Mouse (Mus musculus): Measurements from ENCODE around the gene Tcf7l1. TPM values are rescaled to one million over a fixed set of nuclear protein-coding genes. Genes with fewer than 3 reads are reported as not detected.

Tcf7l1 gene
- polyA plus RNA-seq, 1 experiment from 2014 or later: 42.3 TPM

DNA sequence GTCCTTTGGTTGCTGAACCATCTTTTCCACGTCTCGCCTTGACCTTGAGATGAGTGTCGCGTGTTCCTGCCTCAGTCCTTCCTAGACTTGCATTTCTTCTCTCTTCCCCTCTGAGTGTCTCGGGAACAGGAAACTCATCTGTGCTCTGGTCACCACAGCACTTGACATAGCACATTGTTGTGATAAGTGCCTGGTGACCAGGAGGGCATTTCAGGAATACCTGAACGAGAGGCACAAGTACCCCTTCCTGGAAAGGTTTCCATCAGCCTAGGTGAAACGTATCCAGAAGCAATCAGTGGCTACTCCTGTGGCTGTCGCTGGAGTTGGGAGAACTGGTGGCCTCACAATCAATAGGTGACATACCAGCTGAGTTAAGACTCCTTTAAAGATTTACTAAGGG is 124.8 kb downstream of the Tcf7l1 start:
- H3K36me3 ChIP-seq (ENCODE audit: control insufficient read depth, insufficient read depth, low read length): no peaks in the 10 kb centered on the region

GRCm38 (mm10) chr6:72663000-72663399 is 126.1 kb downstream of the Tcf7l1 start:
- H3K27me3 ChIP-seq (replicated peaks; ENCODE audit: control insufficient read depth, insufficient read depth, low read length): no peaks in the 10 kb centered on the region
- H3K36me3 ChIP-seq (ENCODE audit: control insufficient read depth, insufficient read depth, low read length): no peaks in the 10 kb centered on the region
- no peak for DNase-seq (ENCODE audit: low spot score)
- H3K9ac ChIP-seq (ENCODE audit: low read depth, low read length): no peak overlapping the region; the same call in 1 of the 2 replicates
- WGBS: 8% methylated on average over 1 of the region's 1 CpGs
- H3K4me2 ChIP-seq (ENCODE audit: low read depth, low read length): no peak overlapping the region
- H3K27ac ChIP-seq (replicated peaks; ENCODE audit: low read depth, low read length): peak overlapping the region; percentile 63
- H3K4me1 ChIP-seq (ENCODE audit: control insufficient read depth, insufficient read depth, low read length): peaks cover 33% of the 10 kb centered on the region
- no peak for ATAC-seq (ENCODE audit: low read depth)
- H3K9me3 ChIP-seq (ENCODE audit: control insufficient read depth, low read length): no peaks in the 10 kb centered on the region
- H3K4me3 ChIP-seq (ENCODE audit: low read depth, low read length): no peak overlapping the region

More for the DNA sequence above, 124.8 kb downstream of the Tcf7l1 start:
- 60% methylated on average over 8 of the region's 8 CpGs for WGBS
- Histone ChIP-seq H3K4me3 (ENCODE audit: low read depth, low read length) (no peak overlapping the region), H3K9me3 (ENCODE audit: control insufficient read depth, low read length) (no peaks in the 10 kb centered on the region), H3K4me1 (ENCODE audit: control insufficient read depth, insufficient read depth, low read length) (peaks cover 38% of the 10 kb centered on the region), H3K9ac (ENCODE audit: low read depth, low read length) (no peak overlapping the region), H3K27me3 (replicated peaks; ENCODE audit: control insufficient read depth, insufficient read depth, low read length) (no peaks in the 10 kb centered on the region), H3K4me2 (ENCODE audit: low read depth, low read length) (no peak overlapping the region), H3K27ac (replicated peaks; ENCODE audit: low read depth, low read length) (no peak overlapping the region)
- ATAC-seq (ENCODE audit: low read depth) (no peak), DNase-seq (ENCODE audit: low spot score) (no peak)

- peaks cover 44% of the 10 kb centered on the region for H3K4me1 ChIP-seq (ENCODE audit: control insufficient read depth, insufficient read depth, low read length)
- no peak overlapping the region for H3K4me3 ChIP-seq (ENCODE audit: low read depth, low read length)
- no peaks in the 10 kb centered on the region for H3K27me3 ChIP-seq (replicated peaks; ENCODE audit: control insufficient read depth, insufficient read depth, low read length)
- H3K4me2 ChIP-seq (ENCODE audit: low read depth, low read length): no peak overlapping the region
- no peak overlapping the region for H3K9ac ChIP-seq (ENCODE audit: low read depth, low read length)
- DNase-seq (ENCODE audit: low spot score) (no peak), ATAC-seq (ENCODE audit: low read depth) (no peak)
- H3K9me3 ChIP-seq (ENCODE audit: control insufficient read depth, low read length): no peaks in the 10 kb centered on the region
- WGBS: 64% methylated on average over 6 of the region's 6 CpGs
- H3K27ac ChIP-seq (replicated peaks; ENCODE audit: low read depth, low read length): peak overlapping the region; percentile 35; the same call in 1 of the 2 replicates
- H3K36me3 ChIP-seq (ENCODE audit: control insufficient read depth, insufficient read depth, low read length): no peaks in the 10 kb centered on the region
These were observed 128.7 kb downstream of the Tcf7l1 start for GRCm38 (mm10) chr6:72660391-72660720.

- ATAC-seq (ENCODE audit: low read depth): 0 out of 2 replicates have a peak, but pooled peaks have one; percentile 10
- Histone ChIP-seq H3K36me3 (ENCODE audit: control insufficient read depth, insufficient read depth, low read length) (no peaks in the 10 kb centered on the region), H3K27ac (replicated peaks; ENCODE audit: low read depth, low read length) (peak overlapping the region; percentile 35), H3K4me1 (ENCODE audit: control insufficient read depth, insufficient read depth, low read length) (peaks cover 48% of the 10 kb centered on the region), H3K27me3 (replicated peaks; ENCODE audit: control insufficient read depth, insufficient read depth, low read length) (no peaks in the 10 kb centered on the region), H3K9me3 (ENCODE audit: control insufficient read depth, low read length) (no peaks in the 10 kb centered on the region), H3K9ac (ENCODE audit: low read depth, low read length) (no peak overlapping the region), H3K4me2 (ENCODE audit: low read depth, low read length) (no peak overlapping the region), H3K4me3 (ENCODE audit: low read depth, low read length) (no peak overlapping the region)
- peak; percentile 67 for DNase-seq (ENCODE audit: low spot score)
- WGBS: 63% methylated on average over 8 of the region's 8 CpGs
These were observed 129.2 kb downstream of the Tcf7l1 start for GRCm38 (mm10) chr6:72659717-72660390.

- no peak overlapping the region for H3K4me2 ChIP-seq (ENCODE audit: low read depth, low read length)
- H3K36me3 ChIP-seq (ENCODE audit: control insufficient read depth, insufficient read depth, low read length): no peaks in the 10 kb centered on the region
- H3K27ac ChIP-seq (replicated peaks; ENCODE audit: low read depth, low read length): peak overlapping the region; percentile 34
- no peak overlapping the region for H3K9ac ChIP-seq (ENCODE audit: low read depth, low read length)
- no peak overlapping the region for H3K4me3 ChIP-seq (ENCODE audit: low read depth, low read length)
- H3K27me3 ChIP-seq (replicated peaks; ENCODE audit: control insufficient read depth, insufficient read depth, low read length): no peaks in the 10 kb centered on the region
- no peak for DNase-seq (ENCODE audit: low spot score)
- no peaks in the 10 kb centered on the region for H3K9me3 ChIP-seq (ENCODE audit: control insufficient read depth, low read length)
- WGBS: 60% methylated on average over 3 of the region's 3 CpGs
- no peak for ATAC-seq (ENCODE audit: low read depth)
- peaks cover 60% of the 10 kb centered on the region for H3K4me1 ChIP-seq (ENCODE audit: control insufficient read depth, insufficient read depth, low read length)
These were observed 131.0 kb downstream of the Tcf7l1 start for GRCm38 (mm10) chr6:72658006-72658405.

DNA sequence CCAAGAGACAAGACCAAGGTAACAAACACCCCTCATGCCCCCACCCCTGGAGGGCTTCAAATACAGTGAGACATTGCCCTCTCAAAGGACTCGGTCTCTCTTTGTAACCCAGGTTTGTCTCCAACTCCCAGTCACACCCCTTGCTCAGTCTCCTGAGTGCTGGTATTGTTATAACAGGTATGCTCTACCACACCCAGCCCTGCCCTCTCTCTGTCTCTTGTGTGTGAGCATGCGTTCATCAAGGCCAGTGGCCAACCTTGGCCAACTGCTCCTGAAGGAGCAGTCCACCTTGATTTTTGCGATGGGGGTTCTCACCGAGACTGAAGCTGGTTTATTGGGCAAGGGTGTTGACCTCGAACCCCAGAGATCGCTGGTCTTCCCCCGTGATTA is 133.0 kb downstream of the Tcf7l1 start:
- H3K4me2 ChIP-seq (ENCODE audit: low read depth, low read length): peak overlapping the region; percentile 67
- ATAC-seq (ENCODE audit: low read depth) (no peak), DNase-seq (ENCODE audit: low spot score) (no peak)
- no peaks in the 10 kb centered on the region for H3K27me3 ChIP-seq (replicated peaks; ENCODE audit: control insufficient read depth, insufficient read depth, low read length)
- no peak overlapping the region for H3K4me3 ChIP-seq (ENCODE audit: low read depth, low read length)
- H3K27ac ChIP-seq (replicated peaks; ENCODE audit: low read depth, low read length): peak overlapping the region; percentile 95
- no peaks in the 10 kb centered on the region for H3K36me3 ChIP-seq (ENCODE audit: control insufficient read depth, insufficient read depth, low read length)
- WGBS: 72% methylated on average over 7 of the region's 7 CpGs
- H3K9ac ChIP-seq (ENCODE audit: low read depth, low read length): no peak overlapping the region
- no peaks in the 10 kb centered on the region for H3K9me3 ChIP-seq (ENCODE audit: control insufficient read depth, low read length)
- peaks cover 60% of the 10 kb centered on the region for H3K4me1 ChIP-seq (ENCODE audit: control insufficient read depth, insufficient read depth, low read length)

DNA sequence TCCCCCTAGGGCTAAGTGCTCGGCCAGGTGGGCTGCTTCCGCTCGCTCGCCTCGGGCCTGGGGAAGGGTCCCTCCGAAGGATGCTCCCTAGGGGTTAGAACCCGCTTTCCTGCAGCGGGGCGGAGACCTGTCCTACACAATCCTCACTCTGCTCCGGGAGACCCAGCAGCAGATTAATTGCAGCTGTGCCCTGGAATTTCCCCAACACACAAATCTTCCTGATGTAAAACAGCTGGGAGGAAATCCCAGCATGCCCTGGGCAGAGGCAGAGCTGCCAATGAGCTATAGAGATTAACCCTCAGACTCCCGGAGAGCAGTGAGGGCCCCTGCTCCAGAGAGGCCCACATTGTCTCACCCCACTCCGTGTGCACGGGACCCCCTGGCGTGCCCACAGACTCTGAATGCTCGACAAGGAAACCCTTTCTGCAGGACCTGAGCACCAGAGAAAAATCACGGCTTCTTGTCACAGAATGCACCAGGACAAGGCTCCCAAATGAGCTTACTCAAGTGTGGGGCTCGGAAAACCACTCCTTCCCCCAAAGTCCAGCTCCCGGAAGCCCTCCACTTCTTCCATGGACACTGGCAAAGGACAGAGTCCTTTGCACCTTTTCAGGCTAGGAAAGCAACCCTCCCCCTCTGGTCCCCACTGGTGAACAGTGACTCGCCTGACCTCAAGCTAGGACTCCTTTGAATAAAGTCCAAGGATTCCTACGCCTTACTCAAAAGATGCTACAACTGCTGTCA is 133.6 kb downstream of the Tcf7l1 start:
- DNase-seq (ENCODE audit: low spot score) (peak; percentile 97), ATAC-seq (ENCODE audit: low read depth) (peak; percentile 86)
- H3K9ac ChIP-seq (ENCODE audit: low read depth, low read length): peak overlapping the region; percentile 52
- peak overlapping the region; percentile 67 for H3K4me2 ChIP-seq (ENCODE audit: low read depth, low read length)
- WGBS: 8% methylated on average over 20 of the region's 20 CpGs
- peak overlapping the region; percentile 95 for H3K27ac ChIP-seq (replicated peaks; ENCODE audit: low read depth, low read length)
- H3K27me3 ChIP-seq (replicated peaks; ENCODE audit: control insufficient read depth, insufficient read depth, low read length): no peaks in the 10 kb centered on the region
- H3K4me3 ChIP-seq (ENCODE audit: low read depth, low read length): peak overlapping the region; percentile 37
- H3K36me3 ChIP-seq (ENCODE audit: control insufficient read depth, insufficient read depth, low read length): no peaks in the 10 kb centered on the region
- H3K9me3 ChIP-seq (ENCODE audit: control insufficient read depth, low read length): no peaks in the 10 kb centered on the region
- H3K4me1 ChIP-seq (ENCODE audit: control insufficient read depth, insufficient read depth, low read length): peaks cover 60% of the 10 kb centered on the region

GRCm38 (mm10) chr6:72654355-72654754 is 134.7 kb downstream of the Tcf7l1 start:
- Histone ChIP-seq H3K36me3 (ENCODE audit: control insufficient read depth, insufficient read depth, low read length) (no peaks in the 10 kb centered on the region), H3K9me3 (ENCODE audit: control insufficient read depth, low read length) (no peaks in the 10 kb centered on the region), H3K4me1 (ENCODE audit: control insufficient read depth, insufficient read depth, low read length) (peaks cover 53% of the 10 kb centered on the region), H3K9ac (ENCODE audit: low read depth, low read length) (no peak overlapping the region), H3K4me2 (ENCODE audit: low read depth, low read length) (no peak overlapping the region), H3K27ac (replicated peaks; ENCODE audit: low read depth, low read length) (peak overlapping the region; percentile 95), H3K27me3 (replicated peaks; ENCODE audit: control insufficient read depth, insufficient read depth, low read length) (no peaks in the 10 kb centered on the region), H3K4me3 (ENCODE audit: low read depth, low read length) (no peak overlapping the region)
- DNase-seq (ENCODE audit: low spot score): no peak
- ATAC-seq (ENCODE audit: low read depth): no peak
- WGBS: 84% methylated on average over 6 of the region's 6 CpGs
